Mouse (Mus musculus): ENCODE measurements around the gene Kcne2. TPM values are rescaled to one million over a fixed set of nuclear protein-coding genes. Genes with fewer than 3 reads are reported as not detected.

Gene Kcne2
- polyA plus RNA-seq, 1 experiment from 2014 or later: 37.2 TPM

DNA sequence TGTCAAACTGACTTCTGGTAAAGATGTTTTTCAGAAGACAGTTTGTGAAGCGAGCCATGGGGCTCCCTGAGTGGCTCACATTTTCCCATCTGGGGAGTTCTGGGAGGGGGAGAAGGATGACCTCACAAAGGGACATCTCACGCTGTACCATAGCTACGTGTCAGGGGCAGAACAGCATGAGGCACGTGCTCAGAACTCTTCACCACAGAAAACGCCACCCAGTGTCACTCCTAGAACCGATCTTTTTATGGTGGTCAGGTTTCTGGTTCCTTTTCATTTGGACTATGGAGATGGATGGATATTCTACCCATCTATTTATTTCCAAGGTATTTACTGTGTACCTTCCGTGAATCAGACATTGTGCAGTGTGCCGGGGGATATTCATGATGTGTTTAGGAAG is 29.2 kb downstream of the Kcne2 start, which contains the start of gene Fam243:
Gene Fam243 (minus strand): TSS at position 101 of the 400 bp plus-strand sequence.
- WGBS: 92% methylated on average over 8 of the region's 8 CpGs
- no peaks in the 10 kb centered on the region for H3K4me1 ChIP-seq (ENCODE audit: control insufficient read depth, insufficient read depth, low read depth, low read length)
- ATAC-seq: no peak

DNA sequence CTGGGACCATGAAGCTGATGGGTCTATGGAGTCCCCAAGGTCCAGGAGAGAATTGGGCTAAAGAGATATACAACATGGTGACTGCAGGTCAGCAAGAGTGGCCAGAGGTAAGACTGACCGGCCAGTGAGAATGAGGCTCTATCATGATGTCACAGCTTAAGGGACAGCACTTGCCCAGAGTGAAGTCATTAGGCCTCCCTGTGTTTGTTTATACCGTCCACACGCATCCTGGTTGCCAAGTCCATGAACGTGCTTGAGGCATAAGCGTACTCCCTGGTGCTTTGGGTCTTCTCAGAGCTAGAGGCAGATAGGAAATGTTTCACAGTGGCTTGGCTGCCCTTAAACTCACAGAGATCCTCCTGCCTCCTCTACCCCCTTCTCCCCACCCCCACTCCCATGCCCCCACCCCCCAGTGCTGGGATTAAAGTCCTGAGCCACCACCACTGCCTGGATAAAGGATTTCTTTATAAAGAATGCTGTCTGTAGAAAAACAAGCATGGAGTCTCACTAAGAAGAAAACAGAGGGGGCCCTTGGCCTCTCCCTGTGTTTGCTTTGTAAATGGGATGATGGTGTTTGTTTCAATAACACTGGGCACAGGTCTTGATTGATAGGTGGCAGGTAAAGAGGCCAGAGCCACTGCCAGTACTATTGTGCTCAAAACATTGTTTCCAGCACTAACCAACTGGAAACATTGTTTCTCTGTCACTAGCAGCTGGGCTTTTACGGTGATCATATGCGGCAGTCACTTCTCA is 32.3 kb downstream of the Kcne2 start:
- no peaks in the 10 kb centered on the region for H3K4me1 ChIP-seq (ENCODE audit: control insufficient read depth, insufficient read depth, low read depth, low read length)
- no peaks in the 10 kb centered on the region for H3K27me3 ChIP-seq (replicated peaks; ENCODE audit: control insufficient read depth, insufficient read depth, low read length)
- no peaks in the 10 kb centered on the region for H3K9me3 ChIP-seq (ENCODE audit: control insufficient read depth, low read length)
- ATAC-seq: no peak
- no peak overlapping the region for H3K27ac ChIP-seq (ENCODE audit: low read depth, low read length)
- WGBS: 27% methylated on average over 7 of the region's 7 CpGs
- no peaks in the 10 kb centered on the region for H3K36me3 ChIP-seq (ENCODE audit: control insufficient read depth, insufficient read depth, low read length)
- H3K4me3 ChIP-seq (ENCODE audit: low read length): no peak overlapping the region
- no peak overlapping the region for H3K4me2 ChIP-seq (ENCODE audit: low read length)
- no peak overlapping the region for H3K9ac ChIP-seq (ENCODE audit: low read depth, low read length)

More for the DNA sequence above, 29.2 kb downstream of the Kcne2 start, which contains the start of gene Fam243:
- no peak within 1 kb of the TSS for H3K4me3 ChIP-seq (ENCODE audit: low read length)
- no peak within 1 kb of the TSS for H3K4me2 ChIP-seq (ENCODE audit: low read length)
- no peak within 1 kb of the TSS for H3K27ac ChIP-seq (ENCODE audit: low read depth, low read length)
- H3K9ac ChIP-seq (ENCODE audit: low read depth, low read length): no peak within 1 kb of the TSS
- H3K27me3 ChIP-seq (replicated peaks; ENCODE audit: control insufficient read depth, insufficient read depth, low read length): no peaks in the 10 kb centered on the region
- no peaks in the 10 kb centered on the region for H3K9me3 ChIP-seq (ENCODE audit: control insufficient read depth, low read length)
- H3K36me3 ChIP-seq (ENCODE audit: control insufficient read depth, insufficient read depth, low read length): no peaks in the 10 kb centered on the region

- Histone ChIP-seq H3K4me2 (ENCODE audit: low read length) (no peak overlapping the region), H3K27me3 (replicated peaks; ENCODE audit: control insufficient read depth, insufficient read depth, low read length) (no peaks in the 10 kb centered on the region), H3K27ac (ENCODE audit: low read depth, low read length) (no peak overlapping the region), H3K36me3 (ENCODE audit: control insufficient read depth, insufficient read depth, low read length) (no peaks in the 10 kb centered on the region), H3K4me3 (ENCODE audit: low read length) (no peak overlapping the region), H3K9me3 (ENCODE audit: control insufficient read depth, low read length) (no peaks in the 10 kb centered on the region), H3K4me1 (ENCODE audit: control insufficient read depth, insufficient read depth, low read depth, low read length) (no peaks in the 10 kb centered on the region), H3K9ac (ENCODE audit: low read depth, low read length) (no peak overlapping the region)
- WGBS: 28% methylated on average over 1 of the region's 1 CpGs
- no peak for ATAC-seq
These were observed 32.8 kb downstream of the Kcne2 start for GRCm38 (mm10) chr16:92325062-92325406.

GRCm38 (mm10) chr16:92327911-92328310 is 35.7 kb downstream of the Kcne2 start:
- Histone ChIP-seq H3K9me3 (ENCODE audit: control insufficient read depth, low read length) (no peaks in the 10 kb centered on the region), H3K4me2 (ENCODE audit: low read length) (no peak overlapping the region), H3K27me3 (replicated peaks; ENCODE audit: control insufficient read depth, insufficient read depth, low read length) (no peaks in the 10 kb centered on the region), H3K4me3 (ENCODE audit: low read length) (no peak overlapping the region), H3K9ac (ENCODE audit: low read depth, low read length) (no peak overlapping the region), H3K27ac (ENCODE audit: low read depth, low read length) (no peak overlapping the region), H3K36me3 (ENCODE audit: control insufficient read depth, insufficient read depth, low read length) (no peaks in the 10 kb centered on the region), H3K4me1 (ENCODE audit: control insufficient read depth, insufficient read depth, low read depth, low read length) (no peaks in the 10 kb centered on the region)
- no peak for ATAC-seq
- WGBS: 91% methylated on average over 10 of the region's 10 CpGs

DNA sequence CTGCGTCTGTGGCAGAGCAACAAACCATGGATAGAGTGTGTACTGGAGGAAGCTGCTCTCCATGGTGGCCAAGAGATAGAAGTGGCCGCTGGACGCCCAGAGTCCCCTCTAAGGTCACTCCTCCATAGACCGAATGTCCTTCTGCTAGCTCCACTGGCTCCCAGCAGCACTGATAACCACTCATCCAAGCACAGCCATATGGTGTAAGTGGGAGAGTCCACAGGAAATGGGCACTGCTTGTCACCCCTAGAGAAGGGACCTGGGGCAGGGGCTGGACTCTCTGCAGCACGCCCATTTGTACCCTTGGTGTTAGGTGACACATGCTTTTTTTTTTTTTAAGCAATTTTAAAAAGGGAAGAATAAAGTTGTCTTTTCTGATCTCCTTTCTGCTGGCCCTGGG is 38.8 kb downstream of the Kcne2 start:
- Histone ChIP-seq H3K27me3 (replicated peaks; ENCODE audit: control insufficient read depth, insufficient read depth, low read length) (no peaks in the 10 kb centered on the region), H3K9ac (ENCODE audit: low read depth, low read length) (no peak overlapping the region), H3K36me3 (ENCODE audit: control insufficient read depth, insufficient read depth, low read length) (no peaks in the 10 kb centered on the region), H3K4me2 (ENCODE audit: low read length) (no peak overlapping the region), H3K4me3 (ENCODE audit: low read length) (no peak overlapping the region), H3K9me3 (ENCODE audit: control insufficient read depth, low read length) (no peaks in the 10 kb centered on the region), H3K27ac (ENCODE audit: low read depth, low read length) (no peak overlapping the region), H3K4me1 (ENCODE audit: control insufficient read depth, insufficient read depth, low read depth, low read length) (no peaks in the 10 kb centered on the region)
- 84% methylated on average over 5 of the region's 5 CpGs for WGBS
- ATAC-seq: no peak

GRCm38 (mm10) chr16:92334600-92334999 is 42.4 kb downstream of the Kcne2 start:
- H3K9ac ChIP-seq (ENCODE audit: low read depth, low read length): no peak overlapping the region
- H3K4me1 ChIP-seq (ENCODE audit: control insufficient read depth, insufficient read depth, low read depth, low read length): no peaks in the 10 kb centered on the region
- no peak for ATAC-seq
- H3K36me3 ChIP-seq (ENCODE audit: control insufficient read depth, insufficient read depth, low read length): no peaks in the 10 kb centered on the region
- no peak overlapping the region for H3K27ac ChIP-seq (ENCODE audit: low read depth, low read length)
- no peaks in the 10 kb centered on the region for H3K27me3 ChIP-seq (replicated peaks; ENCODE audit: control insufficient read depth, insufficient read depth, low read length)
- no peak overlapping the region for H3K4me3 ChIP-seq (ENCODE audit: low read length)
- no peaks in the 10 kb centered on the region for H3K9me3 ChIP-seq (ENCODE audit: control insufficient read depth, low read length)
- H3K4me2 ChIP-seq (ENCODE audit: low read length): no peak overlapping the region
- 58% methylated on average over 9 of the region's 9 CpGs for WGBS

- WGBS: 5% methylated on average over 9 of the region's 9 CpGs
- peak; percentile 48; the same call in 1 of the 2 replicates for ATAC-seq
- H3K9ac ChIP-seq (ENCODE audit: low read depth, low read length): no peak overlapping the region
- H3K4me3 ChIP-seq (ENCODE audit: low read length): no peak overlapping the region
- no peaks in the 10 kb centered on the region for H3K27me3 ChIP-seq (replicated peaks; ENCODE audit: control insufficient read depth, insufficient read depth, low read length)
- no peaks in the 10 kb centered on the region for H3K9me3 ChIP-seq (ENCODE audit: control insufficient read depth, low read length)
- H3K27ac ChIP-seq (ENCODE audit: low read depth, low read length): no peak overlapping the region
- no peaks in the 10 kb centered on the region for H3K36me3 ChIP-seq (ENCODE audit: control insufficient read depth, insufficient read depth, low read length)
- peaks cover 3% of the 10 kb centered on the region for H3K4me1 ChIP-seq (ENCODE audit: control insufficient read depth, insufficient read depth, low read depth, low read length)
- H3K4me2 ChIP-seq (ENCODE audit: low read length): peak overlapping the region; percentile 25; the same call in 1 of the 2 replicates
These were observed 44.1 kb downstream of the Kcne2 start for GRCm38 (mm10) chr16:92336280-92336679.

DNA sequence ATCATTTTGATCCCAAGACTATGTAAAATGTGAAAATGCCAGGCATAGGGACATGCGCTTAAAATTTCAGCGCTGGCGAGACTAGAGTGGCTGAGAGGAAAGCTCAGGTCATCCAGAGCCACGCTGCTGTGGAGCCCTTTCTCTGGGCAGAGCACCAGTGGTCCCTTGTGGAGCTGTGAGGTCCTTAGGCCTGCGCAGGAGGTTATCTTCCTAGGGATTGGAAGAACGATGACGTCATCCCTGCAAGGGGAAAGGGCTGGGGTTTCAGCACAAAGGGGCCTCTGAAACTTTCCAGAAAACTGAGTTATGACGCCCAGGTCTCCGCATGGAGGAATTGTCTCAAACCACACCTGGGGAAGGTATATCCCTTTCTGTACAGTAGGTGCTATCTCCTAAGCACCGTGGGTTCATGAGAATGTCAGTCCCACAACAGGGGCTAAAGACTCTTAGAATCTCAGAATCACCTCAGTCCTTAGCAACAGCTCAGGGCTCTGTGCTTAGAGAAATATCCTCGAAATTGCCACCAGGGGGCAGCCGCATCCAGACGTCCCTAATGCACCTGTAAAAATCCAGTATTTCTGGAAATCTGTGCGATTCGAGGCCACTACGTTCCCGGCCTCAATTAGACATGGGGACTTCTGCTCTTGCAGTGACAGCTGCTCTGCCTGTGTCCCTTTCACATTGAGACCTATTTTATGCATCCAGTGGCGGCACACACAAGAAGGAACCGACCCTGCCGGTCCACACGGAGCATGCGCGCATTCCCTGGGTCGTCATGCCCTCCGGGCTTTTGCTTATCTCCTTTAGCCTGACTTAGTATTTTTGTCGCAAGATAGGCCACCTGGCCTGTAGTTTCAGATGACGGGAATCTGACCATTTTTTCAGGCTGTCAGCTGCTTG is 48.7 kb downstream of the Kcne2 start:
- WGBS: 26% methylated on average over 27 of the region's 27 CpGs
- Histone ChIP-seq H3K4me2 (ENCODE audit: low read length) (peak overlapping the region; percentile 56), H3K36me3 (ENCODE audit: control insufficient read depth, insufficient read depth, low read length) (no peaks in the 10 kb centered on the region), H3K4me1 (ENCODE audit: control insufficient read depth, insufficient read depth, low read depth, low read length) (peaks cover 4% of the 10 kb centered on the region), H3K4me3 (ENCODE audit: low read length) (peak overlapping the region; percentile 29), H3K9me3 (ENCODE audit: control insufficient read depth, low read length) (no peaks in the 10 kb centered on the region), H3K27me3 (replicated peaks; ENCODE audit: control insufficient read depth, insufficient read depth, low read length) (no peaks in the 10 kb centered on the region), H3K27ac (ENCODE audit: low read depth, low read length) (no peak overlapping the region), H3K9ac (ENCODE audit: low read depth, low read length) (peak overlapping the region; percentile 50)
- peak; percentile 79 for ATAC-seq

- peaks cover 9% of the 10 kb centered on the region for H3K4me1 ChIP-seq (ENCODE audit: control insufficient read depth, insufficient read depth, low read depth, low read length)
- no peak overlapping the region for H3K4me3 ChIP-seq (ENCODE audit: low read length)
- H3K9ac ChIP-seq (ENCODE audit: low read depth, low read length): no peak overlapping the region
- 71% methylated on average over 11 of the region's 11 CpGs for WGBS
- no peak overlapping the region for H3K27ac ChIP-seq (ENCODE audit: low read depth, low read length)
- no peak for ATAC-seq
- H3K4me2 ChIP-seq (ENCODE audit: low read length): no peak overlapping the region
- H3K36me3 ChIP-seq (ENCODE audit: control insufficient read depth, insufficient read depth, low read length): no peaks in the 10 kb centered on the region
- no peaks in the 10 kb centered on the region for H3K9me3 ChIP-seq (ENCODE audit: control insufficient read depth, low read length)
- no peaks in the 10 kb centered on the region for H3K27me3 ChIP-seq (replicated peaks; ENCODE audit: control insufficient read depth, insufficient read depth, low read length)
These were observed 53.0 kb downstream of the Kcne2 start for GRCm38 (mm10) chr16:92345177-92345576.
